Mouse (Mus musculus) cerebellum, adult 2 months (tissue): ENCODE measurements around the gene Mvd. TPM values are rescaled to one million over a fixed set of nuclear protein-coding genes. Genes with fewer than 3 reads are reported as not detected.

Experiments
- DNase-seq, 2 experiments: peaks; one replicate each; pipeline ENCODE4 v3.0.0; 2021
- H3K27ac ChIP-seq: fragments of 200-500 bp; 2 replicates; pipeline ENCODE4 v1.5.1; 2012; ENCODE audit warnings: low read length, control low read depth, inconsistent platforms; ENCODE audit not compliant: insufficient read depth
- H3K27me3 ChIP-seq: fragments of 200-500 bp; 2 replicates; pipeline ENCODE4 v1.6.1; 2012; ENCODE audit warnings: inconsistent platforms, mild to moderate bottlenecking, low read length, moderate library complexity; ENCODE audit not compliant: control insufficient read depth, insufficient read depth
- H3K4me1 ChIP-seq: fragments of 200-500 bp; 2 replicates; pipeline ENCODE4 v1.6.1; 2011; ENCODE audit warnings: low read length; ENCODE audit not compliant: control insufficient read depth, insufficient read depth
- H3K4me3 ChIP-seq: fragments of 200-500 bp; replicated peaks from 2 replicates; pipeline ENCODE3; 2011; ENCODE audit warnings: mild to moderate bottlenecking, low read depth, low read length, control low read depth; ENCODE audit not compliant: insufficient read depth
- CTCF ChIP-seq: fragments of 200-500 bp; IDR thresholded peaks from 2 replicates; pipeline ENCODE4 v1.5.1; 2011; ENCODE audit warnings: low read depth, mild to moderate bottlenecking, control low read depth, low read length, moderate library complexity, borderline replicate concordance; ENCODE audit not compliant: insufficient read depth
- POLR2A ChIP-seq: fragments of 200-500 bp; IDR thresholded peaks from 2 replicates; pipeline ENCODE4 v1.6.1; 2011; ENCODE audit warnings: low read length, control low read depth, borderline replicate concordance; ENCODE audit not compliant: insufficient read depth
- WGBS: fragments of 180-500 bp; shearing (Covaris S2); methylation state at CpG from one replicate; pipeline ENCODE4 v1.1.7; 2018; 5-methylcytosine and 5-hydroxymethylcytosine counted together
- polyA plus RNA-seq: library from polyadenylated mRNA; depleted of rRNA; stranded (reverse); fragments of >200 nt; gene quantifications from 2 replicates; pipeline ENCODE4 v1.2.3, GENCODE M21; 2012

The Mvd gene
- polyA plus RNA-seq, 1 experiment = 43.6 TPM

GRCm38 (mm10) chr8:122473911-122474421 lies 30.7 kb upstream of the Mvd start:
- 86% methylated on average over 8 of the region's 8 CpGs for WGBS
- Histone ChIP-seq H3K27me3 (no peaks in the 10 kb centered on the region), H3K27ac (no peak overlapping the region), H3K4me3 (no peak overlapping the region), H3K4me1 (peaks cover 18% of the 10 kb centered on the region)
- no peak for DNase-seq
- TF ChIP-seq CTCF = no peak
- TF ChIP-seq POLR2A = no peak

- no peak for DNase-seq
- no peak for TF ChIP-seq CTCF
- TF ChIP-seq POLR2A = no peak
- no peak overlapping the region for H3K27ac ChIP-seq
- H3K27me3 ChIP-seq = no peaks in the 10 kb centered on the region
- H3K4me1 ChIP-seq = peaks cover 12% of the 10 kb centered on the region; the same call in 1 of the 2 replicates
- no peak overlapping the region for H3K4me3 ChIP-seq
- WGBS = 78% methylated on average over 5 of the region's 5 CpGs
Measured at GRCm38 (mm10) chr8:122470691-122471090, 27.5 kb upstream of the Mvd start.

- no peak overlapping the region for H3K4me3 ChIP-seq
- H3K4me1 ChIP-seq = peaks cover 12% of the 10 kb centered on the region; the same call in 1 of the 2 replicates
- TF ChIP-seq CTCF (no peak), POLR2A (no peak)
- no peak for DNase-seq
- no peaks in the 10 kb centered on the region for H3K27me3 ChIP-seq
- no peak overlapping the region for H3K27ac ChIP-seq
- 86% methylated on average over 10 of the region's 10 CpGs for WGBS
Measured at GRCm38 (mm10) chr8:122469965-122470364, 26.7 kb upstream of the Mvd start.

GRCm38 (mm10) chr8:122469407-122469806 lies 26.2 kb upstream of the Mvd start:
- no peak overlapping the region for H3K4me3 ChIP-seq
- no peak for DNase-seq
- H3K4me1 ChIP-seq = peaks cover 7% of the 10 kb centered on the region; the same call in 1 of the 2 replicates
- no peaks in the 10 kb centered on the region for H3K27me3 ChIP-seq
- H3K27ac ChIP-seq = no peak overlapping the region
- no peak for TF ChIP-seq CTCF
- TF ChIP-seq POLR2A = no peak
- WGBS = 80% methylated on average over 6 of the region's 6 CpGs

- Histone ChIP-seq H3K4me1 (no peaks in the 10 kb centered on the region), H3K27ac (no peak overlapping the region), H3K27me3 (no peaks in the 10 kb centered on the region), H3K4me3 (no peak overlapping the region)
- TF ChIP-seq CTCF (no peak), POLR2A (no peak)
- no peak for DNase-seq
- WGBS = 76% methylated on average over 13 of the region's 13 CpGs
Measured at GRCm38 (mm10) chr8:122467816-122468215, 24.6 kb upstream of the Mvd start.

- WGBS = 68% methylated on average over 7 of the region's 7 CpGs
- peaks cover 5% of the 10 kb centered on the region; the same call in 1 of the 2 replicates for H3K4me1 ChIP-seq
- no peak overlapping the region for H3K4me3 ChIP-seq
- H3K27ac ChIP-seq = no peak overlapping the region
- no peaks in the 10 kb centered on the region for H3K27me3 ChIP-seq
- TF ChIP-seq CTCF (no peak), POLR2A (no peak)
- no peak for DNase-seq
Measured at GRCm38 (mm10) chr8:122464985-122465384, 21.8 kb upstream of the Mvd start.

- Histone ChIP-seq H3K4me1 (peaks cover 5% of the 10 kb centered on the region; the same call in 1 of the 2 replicates), H3K4me3 (no peak overlapping the region), H3K27ac (no peak overlapping the region), H3K27me3 (no peaks in the 10 kb centered on the region)
- DNase-seq = no peak
- TF ChIP-seq POLR2A (no peak), CTCF (no peak)
- 63% methylated on average over 12 of the region's 12 CpGs for WGBS
Measured at GRCm38 (mm10) chr8:122463651-122464640, 20.7 kb upstream of the Mvd start.
